Mouse (Mus musculus) limb, embryonic 15.5 days (tissue): ENCODE results near the gene Mup3. TPM values are rescaled to one million over a fixed set of nuclear protein-coding genes. Genes with fewer than 3 reads are reported as not detected.
"Not testable (repeated sequence)": the region's sequence is repeated elsewhere in the genome, so short reads cannot be mapped to it uniquely, and the experiment has no call there.

ENCODE experiments used
- ATAC-seq: fragments of 200-750 bp; cut with Nextera tagmentation; 2 replicates; pipeline ENCODE4 v1.8.0; 2017; ENCODE audit warnings: low read depth, moderate TSS enrichment; ENCODE audit not compliant: insufficient number of reproducible peaks, low FRiP score, low TSS enrichment
- H3K27ac ChIP-seq: fragments of 300-500 bp; sonication (generic); 2 replicates; pipeline ENCODE4 v1.5.1; 2015; ENCODE audit warnings: moderate library complexity, mild to moderate bottlenecking, inconsistent platforms
- H3K27me3 ChIP-seq: fragments of 300-500 bp; sonication (generic); 2 replicates; pipeline ENCODE4 v1.6.1; 2015; ENCODE audit warnings: inconsistent platforms
- H3K36me3 ChIP-seq: fragments of 300-500 bp; sonication (generic); 2 replicates; pipeline ENCODE4 v1.6.1; 2015; ENCODE audit warnings: inconsistent platforms
- H3K4me1 ChIP-seq: fragments of 300-500 bp; sonication (generic); 2 replicates; pipeline ENCODE4 v1.6.1; 2015; ENCODE audit warnings: inconsistent platforms
- H3K4me2 ChIP-seq: fragments of 300-500 bp; sonication (generic); 2 replicates; pipeline ENCODE4 v1.6.1; 2015; ENCODE audit warnings: mild to moderate bottlenecking, inconsistent platforms
- H3K4me3 ChIP-seq: fragments of 300-500 bp; sonication (generic); 2 replicates; pipeline ENCODE4 v1.5.1; 2015; ENCODE audit warnings: mild to moderate bottlenecking, inconsistent platforms
- H3K9ac ChIP-seq: fragments of 300-500 bp; sonication (generic); 2 replicates; pipeline ENCODE4 v1.6.1; 2015; ENCODE audit warnings: inconsistent platforms
- H3K9me3 ChIP-seq: fragments of 300-500 bp; sonication (generic); 2 replicates; pipeline ENCODE4 v1.6.1; 2016; ENCODE audit warnings: inconsistent platforms
- WGBS: fragments of 180-500 bp; shearing (Covaris S2); methylation state at CpG from one replicate; pipeline ENCODE4 v1.1.7; 2015; 5-methylcytosine and 5-hydroxymethylcytosine counted together
- polyA plus RNA-seq: library from polyadenylated mRNA; unstranded; fragments of >200 nt; fragmentation: Nextera tagmentation; extraction: Ambion mirVana; gene quantifications from 2 replicates; pipeline ENCODE4 v1.2.1, GENCODE M21; 2015

The Mup3 gene
- polyA plus RNA-seq, result not detected in 2 replicates

GRCm38 (mm10) chr4:62087241-62087640, at the start of gene Mup3:
Gene Mup3, minus strand, starts transcription at chr4:62087342.
- Histone ChIP-seq H3K4me1 (no peaks in the 10 kb centered on the region), H3K9me3 (no peaks in the 10 kb centered on the region), H3K27ac (no peak within 1 kb of the TSS), H3K4me2 (no peak within 1 kb of the TSS), H3K9ac (no peak within 1 kb of the TSS), H3K4me3 (no peak within 1 kb of the TSS), H3K27me3 (no peaks in the 10 kb centered on the region), H3K36me3 (no peaks in the 10 kb centered on the region)
- WGBS, result 74% methylated on average over 2 of the region's 2 CpGs
- ATAC-seq, result no peak

- Histone ChIP-seq H3K27me3 (no peaks in the 10 kb centered on the region), H3K9ac (no peak overlapping the region), H3K9me3 (0 out of 2 replicates have a peak, but pooled peaks cover 4% of the 10 kb centered on the region), H3K4me3 (no peak overlapping the region), H3K27ac (no peak overlapping the region), H3K4me2 (no peak overlapping the region), H3K4me1 (no peaks in the 10 kb centered on the region), H3K36me3 (no peaks in the 10 kb centered on the region)
- 63% methylated on average over 7 of the region's 7 CpGs for WGBS
- no peak for ATAC-seq
These were observed 46.6 kb upstream of the Mup3 start for GRCm38 (mm10) chr4:62133706-62134105.

GRCm38 (mm10) chr4:62103366-62103765, 16.2 kb upstream of the Mup3 start:
- not testable (repeated sequence) for H3K4me3 ChIP-seq, H3K9ac ChIP-seq, H3K27ac ChIP-seq, H3K4me2 ChIP-seq, ATAC-seq, H3K9me3 ChIP-seq, H3K4me1 ChIP-seq, H3K27me3 ChIP-seq, H3K36me3 ChIP-seq
- 49% methylated on average over 2 of the region's 2 CpGs for WGBS

- H3K9me3 ChIP-seq, result no peaks in the 10 kb centered on the region
- H3K4me3 ChIP-seq, result no peak overlapping the region
- no peak overlapping the region for H3K9ac ChIP-seq
- H3K27me3 ChIP-seq, result no peaks in the 10 kb centered on the region
- no peaks in the 10 kb centered on the region for H3K36me3 ChIP-seq
- WGBS, result 74% methylated on average over 2 of the region's 2 CpGs
- no peak overlapping the region for H3K27ac ChIP-seq
- no peak for ATAC-seq
- H3K4me2 ChIP-seq, result no peak overlapping the region
- H3K4me1 ChIP-seq, result no peaks in the 10 kb centered on the region
These were observed 811 bp upstream of the Mup3 start for GRCm38 (mm10) chr4:62087953-62088352.

GRCm38 (mm10) chr4:62082755-62083154, 4.4 kb downstream of the Mup3 start:
- Histone ChIP-seq H3K9ac (no peak overlapping the region), H3K36me3 (no peaks in the 10 kb centered on the region), H3K27ac (no peak overlapping the region), H3K4me1 (no peaks in the 10 kb centered on the region), H3K4me2 (no peak overlapping the region), H3K4me3 (no peak overlapping the region), H3K9me3 (no peaks in the 10 kb centered on the region), H3K27me3 (no peaks in the 10 kb centered on the region)
- no peak for ATAC-seq

GRCm38 (mm10) chr4:62075126-62075525, 12.0 kb downstream of the Mup3 start:
- H3K27ac ChIP-seq, result no peak overlapping the region
- H3K4me3 ChIP-seq, result no peak overlapping the region
- H3K9me3 ChIP-seq, result no peaks in the 10 kb centered on the region
- no peak overlapping the region for H3K4me2 ChIP-seq
- 46% methylated on average over 3 of the region's 3 CpGs for WGBS
- ATAC-seq, result no peak
- no peaks in the 10 kb centered on the region for H3K27me3 ChIP-seq
- H3K4me1 ChIP-seq, result no peaks in the 10 kb centered on the region
- no peak overlapping the region for H3K9ac ChIP-seq
- H3K36me3 ChIP-seq, result no peaks in the 10 kb centered on the region

- H3K9me3 ChIP-seq, H3K36me3 ChIP-seq, H3K4me2 ChIP-seq, ATAC-seq, H3K4me1 ChIP-seq, H3K4me3 ChIP-seq, H3K27ac ChIP-seq, H3K9ac ChIP-seq, H3K27me3 ChIP-seq: not testable (repeated sequence)
- WGBS, result 78% methylated on average over 2 of the region's 2 CpGs
These were observed 32.4 kb downstream of the Mup3 start for GRCm38 (mm10) chr4:62054780-62055179.

- H3K4me2 ChIP-seq, ATAC-seq, H3K9me3 ChIP-seq, H3K9ac ChIP-seq, H3K36me3 ChIP-seq, H3K4me3 ChIP-seq, H3K27me3 ChIP-seq, H3K27ac ChIP-seq, H3K4me1 ChIP-seq: not testable (repeated sequence)
- 89% methylated on average over 3 of the region's 3 CpGs for WGBS
These were observed 33.1 kb downstream of the Mup3 start, which contains the start of gene Mup20 for GRCm38 (mm10) chr4:62054058-62054457. Gene Mup20, minus strand, starts transcription at chr4:62054158.

Other genes starting within 250 kb of the Mup3 start
- not detected in 2 replicates for gene Mup20, start 33.2 kb downstream of the Mup3 start, polyA plus RNA-seq
- not detected in 2 replicates for gene Mup21, start 63.5 kb upstream of the Mup3 start, polyA plus RNA-seq
- 9.4 and 10.5 TPM in 2 replicates for gene Zfp37, start 143.7 kb upstream of the Mup3 start, polyA plus RNA-seq
- 49.7 and 51.4 TPM in 2 replicates for gene Slc31a2, start 175.2 kb upstream of the Mup3 start, polyA plus RNA-seq